22 mouse cellular contexts compared by ENCODE assay signal in genomic region chr15:99965103-99965775, GRCm38 (mm10). TPM values are rescaled to one million over a fixed set of nuclear protein-coding genes. Genes with fewer than 3 reads are reported as not detected.
DNase-seq lines count a peak whose midpoint lies in the region; ATAC-seq and TF ChIP-seq lines count a peak whose summit lies in the region.
"Had no signal": no experiment of that assay in that cellular context is flagged by ENCODE, and none has a peak within 500 bp of the region (broad histone marks: within the 10 kb centered on the region; RNA-seq: fewer than 3 reads in every experiment).

No protein-coding gene starts in this region.

- TF ChIP-seq POLR2A in bone marrow macrophage, adult 2 months (IDR thresholded peaks at IDR 0.05; ENCODE audit: borderline replicate concordance, low read depth, low read length) = no peak
- TF ChIP-seq POLR2A in lung, adult 2 months (IDR thresholded peaks at IDR 0.05; ENCODE audit: borderline replicate concordance, extremely low read depth, low read depth, low read length) = no peak

- no peak for ATAC-seq in forebrain, embryonic 14.5 days
- ATAC-seq in erythroblast, adult 5-6 weeks (replicated peaks; ENCODE audit: low FRiP score, poor library complexity, severe bottlenecking) = no peak
- no peak for ATAC-seq in hindbrain, embryonic 12.5 days (ENCODE audit: low FRiP score)
- ATAC-seq: midbrain, embryonic 13.5 days had no signal

- no peaks in the 10 kb centered on the region for H3K36me3 ChIP-seq in megakaryocyte, embryonic 14.5 days (replicated peaks; ENCODE audit: low read length)
- H3K36me3 ChIP-seq in forebrain, embryonic 14.5 days (ENCODE audit: control insufficient read depth, insufficient read depth, low read length) = no peaks in the 10 kb centered on the region
- H3K36me3 ChIP-seq in hindbrain, embryonic 12.5 days = no peaks in the 10 kb centered on the region
- H3K36me3 ChIP-seq: embryonic facial prominence, embryonic 10.5 days; G1E; midbrain, embryonic 13.5 days; neural tube, embryonic 12.5 days had no signal

- H3K9me3 ChIP-seq in megakaryocyte, embryonic 14.5 days = no peaks in the 10 kb centered on the region
- no peaks in the 10 kb centered on the region for H3K9me3 ChIP-seq in forebrain, embryonic 14.5 days (replicated peaks; ENCODE audit: control insufficient read depth, low read length)
- H3K9me3 ChIP-seq in hindbrain, embryonic 12.5 days (replicated peaks) = no peaks in the 10 kb centered on the region
- H3K9me3 ChIP-seq: embryonic facial prominence, embryonic 10.5 days; G1E; midbrain, embryonic 13.5 days; neural tube, embryonic 12.5 days had no signal

- no peak for TF ChIP-seq CTCF in gastrocnemius, adult 2 months (IDR thresholded peaks at IDR 0.05)
- no peak for TF ChIP-seq CTCF in bone marrow macrophage, adult 2 months (IDR thresholded peaks at IDR 0.05; ENCODE audit: low read depth, low read length)
- no peak for TF ChIP-seq CTCF in lung, adult 2 months (IDR thresholded peaks at IDR 0.05; ENCODE audit: insufficient read depth, low read length)

- intact Hi-C loops in gastrocnemius, adult 2 months (cut with DNase I) = no loop called here

- peaks cover 36% of the 10 kb centered on the region for H3K4me1 ChIP-seq in bone marrow macrophage, adult 2 months (ENCODE audit: control insufficient read depth, insufficient read depth, low read length)
- H3K4me1 ChIP-seq in lung, adult 2 months (ENCODE audit: control insufficient read depth, insufficient read depth, low read length) = peaks cover 2% of the 10 kb centered on the region
- H3K4me1 ChIP-seq in megakaryocyte, embryonic 14.5 days = peaks cover 19% of the 10 kb centered on the region
- no peaks in the 10 kb centered on the region for H3K4me1 ChIP-seq in forebrain, embryonic 14.5 days (ENCODE audit: control insufficient read depth, insufficient read depth, low read length)
- H3K4me1 ChIP-seq in hindbrain, embryonic 12.5 days = no peaks in the 10 kb centered on the region
- H3K4me1 ChIP-seq: embryonic facial prominence, embryonic 10.5 days; midbrain, embryonic 13.5 days; neural tube, embryonic 12.5 days had no signal

- peak; percentile 39 for DNase-seq in gastrocnemius, adult 2 months
- no peak for DNase-seq in gastrocnemius, postnatal 25 days
- DNase-seq in lung, adult 2 months = peak; percentile 27
- DNase-seq in forebrain, embryonic 14.5 days (ENCODE audit: low spot score) = no peak
- DNase-seq: B cell, adult 2 months; cerebellum, postnatal 14 days; gastrocnemius, postnatal 10 days; heart, postnatal 4 days; kidney, adult 9 months; left cerebral cortex, postnatal 4 days; thymus, adult 2 months had no signal

- no peak overlapping the region for H3K4me2 ChIP-seq in forebrain, embryonic 14.5 days (ENCODE audit: low read length)
- no peak overlapping the region for H3K4me2 ChIP-seq in hindbrain, embryonic 12.5 days (replicated peaks)
- H3K4me2 ChIP-seq: midbrain, embryonic 13.5 days; neural tube, embryonic 12.5 days had no signal

- H3K27ac ChIP-seq in gastrocnemius, adult 2 months = peak overlapping the region; percentile 16; the same call in 1 of the 2 replicates
- peak overlapping the region; percentile 69 for H3K27ac ChIP-seq in bone marrow macrophage, adult 2 months (ENCODE audit: insufficient read depth, low read depth, low read length)
- no peak overlapping the region for H3K27ac ChIP-seq in forebrain, embryonic 14.5 days (ENCODE audit: low read depth, low read length)
- H3K27ac ChIP-seq in hindbrain, embryonic 12.5 days = no peak overlapping the region
- H3K27ac ChIP-seq: embryonic facial prominence, embryonic 10.5 days; liver, embryonic 14.5 days; midbrain, embryonic 13.5 days; neural tube, embryonic 12.5 days had no signal

- no peak overlapping the region for H3K9ac ChIP-seq in forebrain, embryonic 14.5 days (ENCODE audit: low read length)
- H3K9ac ChIP-seq in hindbrain, embryonic 12.5 days = no peak overlapping the region
- H3K9ac ChIP-seq: liver, embryonic 14.5 days; midbrain, embryonic 13.5 days; neural tube, embryonic 12.5 days had no signal

- no peak overlapping the region for H3K4me3 ChIP-seq in gastrocnemius, adult 2 months
- no peak overlapping the region for H3K4me3 ChIP-seq in bone marrow macrophage, adult 2 months (ENCODE audit: insufficient read depth, low read length)
- no peak overlapping the region for H3K4me3 ChIP-seq in lung, adult 2 months (replicated peaks; ENCODE audit: extremely low read depth, low read depth, low read length)
- H3K4me3 ChIP-seq in megakaryocyte, embryonic 14.5 days (replicated peaks) = peak overlapping the region; percentile 38
- no peak overlapping the region for H3K4me3 ChIP-seq in forebrain, embryonic 14.5 days (ENCODE audit: low read depth, low read length)
- H3K4me3 ChIP-seq in hindbrain, embryonic 12.5 days = no peak overlapping the region
- H3K4me3 ChIP-seq: embryonic facial prominence, embryonic 10.5 days; midbrain, embryonic 13.5 days; neural tube, embryonic 12.5 days had no signal

- peaks cover 18% of the 10 kb centered on the region for H3K27me3 ChIP-seq in megakaryocyte, embryonic 14.5 days (replicated peaks)
- no peaks in the 10 kb centered on the region for H3K27me3 ChIP-seq in forebrain, embryonic 14.5 days (replicated peaks; ENCODE audit: control insufficient read depth, insufficient read depth, low read length)
- H3K27me3 ChIP-seq in hindbrain, embryonic 12.5 days = no peaks in the 10 kb centered on the region
- H3K27me3 ChIP-seq: midbrain, embryonic 13.5 days; neural tube, embryonic 12.5 days had no signal

- 62% methylated on average over 8 of the region's 8 CpGs for WGBS in lung, adult 2 months
- 92% methylated on average over 8 of the region's 8 CpGs for WGBS in forebrain, embryonic 14.5 days
- 90% methylated on average over 8 of the region's 8 CpGs for WGBS in hindbrain, embryonic 12.5 days

RNA-seq across cellular contexts. Expression of gene Fam186a, which starts 1.6 kb away (rescaled TPM):
- total RNA-seq in gastrocnemius, adult 2 months (2021) = under 1 TPM; 0.05 to 0.11 TPM
- total RNA-seq in gastrocnemius, postnatal 25 days (2021) = under 1 TPM; 0.03 to 0.20 TPM
- not detected in 2 replicates for polyA plus RNA-seq in bone marrow macrophage, adult 2 months (2012; ENCODE audit: insufficient read depth, insufficient read length, missing spikeins)
- 0.04 TPM in 1 of 2 replicates, not detected in the other for polyA plus RNA-seq in lung, adult 2 months (2012; rRNA removed)
- 0.28 TPM in 1 of 2 replicates, not detected in the other for polyA plus RNA-seq in megakaryocyte, embryonic 14.5 days (2012; ENCODE audit: insufficient read depth, low replicate concordance)
- not detected in 2 replicates for polyA plus RNA-seq in forebrain, embryonic 14.5 days (2014; fragmentation: Nextera tagmentation; extraction: Ambion mirVana)
- not detected in 2 replicates for total RNA-seq in erythroblast, adult 5-6 weeks (2015; ENCODE audit: low replicate concordance)
- not detected in 2 replicates for total RNA-seq in erythroblast, adult 5-6 weeks (2017; ENCODE audit: low replicate concordance)
- polyA plus RNA-seq in hindbrain, embryonic 12.5 days (2016; fragmentation: Nextera tagmentation; extraction: Ambion mirVana) = 0.03 TPM in 1 of 2 replicates, not detected in the other
- polyA plus RNA-seq: embryonic facial prominence, embryonic 10.5 days; forebrain, embryonic 11.5 days; G1E; liver, embryonic 14.5 days; midbrain, embryonic 13.5 days; neural tube, embryonic 12.5 days; spleen, adult 2 months had no signal

RNA-seq across cellular contexts. Expression of gene Larp4, which starts 4.6 kb away (rescaled TPM):
- total RNA-seq in gastrocnemius, adult 2 months (2021) = 10 to 100 TPM; 48.6 to 61.9 TPM
- total RNA-seq in gastrocnemius, postnatal 25 days (2021) = 10 to 100 TPM; 43.2 to 43.5 TPM
- 26.4 and 27.0 TPM in 2 replicates for polyA plus RNA-seq in bone marrow macrophage, adult 2 months (2012; ENCODE audit: insufficient read depth, insufficient read length, missing spikeins)
- 40.4 and 41.3 TPM in 2 replicates for polyA plus RNA-seq in lung, adult 2 months (2012; rRNA removed)
- polyA plus RNA-seq in megakaryocyte, embryonic 14.5 days (2012; ENCODE audit: insufficient read depth, low replicate concordance) = 2.8 TPM in 1 of 2 replicates, not detected in the other
- 29.0 and 32.6 TPM in 2 replicates for polyA plus RNA-seq in forebrain, embryonic 14.5 days (2014; fragmentation: Nextera tagmentation; extraction: Ambion mirVana)
- total RNA-seq in erythroblast, adult 5-6 weeks (2015; ENCODE audit: low replicate concordance) = 21.3 and 34.0 TPM in 2 replicates
- 15.3 and 17.3 TPM in 2 replicates for total RNA-seq in erythroblast, adult 5-6 weeks (2017; ENCODE audit: low replicate concordance)
- 31.2 and 34.5 TPM in 2 replicates for polyA plus RNA-seq in hindbrain, embryonic 12.5 days (2016; fragmentation: Nextera tagmentation; extraction: Ambion mirVana)

Comparison
In these comparisons a context has a peak if more than half of its experiments do, and no peak if none do; other contexts are left out.
1. DNase-seq: peak in gastrocnemius, adult 2 months (single experiment) and lung, adult 2 months (single experiment); none in gastrocnemius, postnatal 25 days (single experiment) and forebrain, embryonic 14.5 days (single experiment).
2. H3K27ac ChIP-seq: peak in gastrocnemius, adult 2 months (single experiment) and bone marrow macrophage, adult 2 months (single experiment); none in forebrain, embryonic 14.5 days (single experiment) and hindbrain, embryonic 12.5 days (single experiment).